Mouse (Mus musculus) limb, embryonic 10.5 days (tissue): ENCODE measurements at regions not wholly inside any gene's neighbourhood (a gene's known extent, or its start where the extent isn't known, plus 50 kb on each side); places are given as distances from the start of the nearest gene placed in this dataset.
"Not testable (repeated sequence)": the region's sequence is repeated elsewhere in the genome, so short reads cannot be mapped to it uniquely, and the experiment has no call there.

Experiments
- DNase-seq: peaks from one replicate; pipeline ENCODE4 v3.0.0-alpha.2; 2017; ENCODE audit warnings: low spot score
- H3K27ac ChIP-seq: fragments of 300-500 bp; sonication (generic); 2 replicates; pipeline ENCODE4 v1.5.1; 2016; ENCODE audit warnings: mild to moderate bottlenecking
- H3K27me3 ChIP-seq: fragments of 300-500 bp; sonication (generic); 2 replicates; pipeline ENCODE4 v1.6.1; 2016; ENCODE audit warnings: low read depth, mild to moderate bottlenecking; ENCODE audit not compliant: poor library complexity, severe bottlenecking
- H3K36me3 ChIP-seq: fragments of 300-500 bp; sonication (generic); 2 replicates; pipeline ENCODE4 v1.6.1; 2016; ENCODE audit warnings: mild to moderate bottlenecking, moderate library complexity
- H3K4me1 ChIP-seq: fragments of 300-500 bp; sonication (generic); 2 replicates; pipeline ENCODE4 v1.6.1; 2016
- H3K4me3 ChIP-seq: fragments of 300-500 bp; sonication (generic); 2 replicates; pipeline ENCODE4 v1.5.1; 2016; ENCODE audit warnings: mild to moderate bottlenecking, moderate library complexity
- H3K9me3 ChIP-seq: fragments of 300-500 bp; sonication (generic); replicated peaks from 2 replicates; pipeline ENCODE4 v1.6.1; 2016; ENCODE audit warnings: mild to moderate bottlenecking
- WGBS: fragments of 180-500 bp; shearing (Covaris S2); methylation state at CpG from one replicate; pipeline ENCODE4 v1.1.7; 2016; 5-methylcytosine and 5-hydroxymethylcytosine counted together

GRCm38 (mm10) chr8:88064414-88065110 is 54.0 kb upstream of the Cnep1r1 start:
- H3K36me3 ChIP-seq = no peaks in the 10 kb centered on the region

DNA sequence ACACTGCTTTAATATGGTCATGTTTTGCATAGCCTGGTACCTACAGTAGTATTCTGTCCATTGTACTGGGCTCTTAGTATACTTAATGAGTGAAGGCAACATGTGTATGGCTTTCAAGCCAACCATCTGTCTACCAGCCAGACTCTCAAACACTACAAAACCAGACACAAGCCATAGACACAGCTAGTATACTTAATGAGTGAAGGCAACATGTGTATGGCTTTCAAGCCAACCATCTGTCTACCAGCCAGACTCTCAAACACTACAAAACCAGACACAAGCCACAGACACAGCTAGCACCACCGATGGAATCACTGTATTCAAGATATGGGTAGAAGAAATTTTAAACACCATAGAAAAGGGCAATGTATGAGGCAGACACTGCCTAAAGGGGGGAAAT is 59.5 kb upstream of the Cnep1r1 start:
- H3K36me3 ChIP-seq, H3K27ac ChIP-seq, DNase-seq, H3K4me1 ChIP-seq, H3K4me3 ChIP-seq, H3K9me3 ChIP-seq, H3K27me3 ChIP-seq: not testable (repeated sequence)
- 96% methylated on average over 1 of the region's 1 CpGs for WGBS

More at GRCm38 (mm10) chr8:88064414-88065110, 54.0 kb upstream of the Cnep1r1 start:
- 90% methylated on average over 13 of the region's 13 CpGs for WGBS
- Histone ChIP-seq H3K27ac (no peak overlapping the region), H3K9me3 (no peaks in the 10 kb centered on the region), H3K4me1 (no peaks in the 10 kb centered on the region), H3K27me3 (no peaks in the 10 kb centered on the region), H3K4me3 (no peak overlapping the region)
- no peak for DNase-seq

DNA sequence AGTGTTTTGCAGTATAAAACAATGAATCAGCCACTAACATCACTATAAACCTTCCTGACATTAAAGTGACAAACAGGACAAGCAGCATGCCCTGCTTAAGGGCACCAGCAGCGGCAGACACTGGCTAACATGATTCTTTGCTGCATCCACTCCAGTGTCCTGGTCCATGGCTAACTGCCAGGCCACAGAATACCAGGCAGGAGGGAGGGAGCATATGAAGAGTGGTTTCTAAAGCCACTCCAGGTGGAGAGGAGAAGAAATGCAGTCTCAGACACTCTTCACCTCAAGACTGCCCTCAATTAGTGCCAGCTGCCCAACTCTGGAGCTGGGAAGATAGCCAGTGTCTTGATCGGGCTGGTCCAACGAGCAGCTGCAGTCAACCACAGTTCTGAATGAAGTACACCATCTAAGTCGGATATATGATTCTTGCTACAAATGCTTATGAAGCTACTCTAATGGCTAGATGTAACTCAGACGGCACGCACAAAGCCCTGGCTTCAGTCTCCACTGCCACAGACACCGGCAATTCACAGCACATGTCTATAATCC is 60.8 kb upstream of the Cnep1r1 start:
- H3K4me1 ChIP-seq = 0 out of 2 replicates have a peak, but pooled peaks cover 8% of the 10 kb centered on the region
- H3K4me3 ChIP-seq = no peak overlapping the region
- H3K36me3 ChIP-seq = no peaks in the 10 kb centered on the region
- WGBS = 91% methylated on average over 7 of the region's 7 CpGs
- H3K9me3 ChIP-seq = no peaks in the 10 kb centered on the region
- no peak overlapping the region for H3K27ac ChIP-seq
- DNase-seq = no peak
- H3K27me3 ChIP-seq = no peaks in the 10 kb centered on the region

- Histone ChIP-seq H3K4me1 (0 out of 2 replicates have a peak, but pooled peaks cover 8% of the 10 kb centered on the region), H3K9me3 (no peaks in the 10 kb centered on the region), H3K27ac (no peak overlapping the region), H3K27me3 (no peaks in the 10 kb centered on the region), H3K36me3 (no peaks in the 10 kb centered on the region), H3K4me3 (no peak overlapping the region)
- WGBS = 84% methylated on average over 10 of the region's 10 CpGs
- no peak for DNase-seq
Observed at GRCm38 (mm10) chr8:88050651-88051050, 67.9 kb upstream of the Cnep1r1 start.

DNA sequence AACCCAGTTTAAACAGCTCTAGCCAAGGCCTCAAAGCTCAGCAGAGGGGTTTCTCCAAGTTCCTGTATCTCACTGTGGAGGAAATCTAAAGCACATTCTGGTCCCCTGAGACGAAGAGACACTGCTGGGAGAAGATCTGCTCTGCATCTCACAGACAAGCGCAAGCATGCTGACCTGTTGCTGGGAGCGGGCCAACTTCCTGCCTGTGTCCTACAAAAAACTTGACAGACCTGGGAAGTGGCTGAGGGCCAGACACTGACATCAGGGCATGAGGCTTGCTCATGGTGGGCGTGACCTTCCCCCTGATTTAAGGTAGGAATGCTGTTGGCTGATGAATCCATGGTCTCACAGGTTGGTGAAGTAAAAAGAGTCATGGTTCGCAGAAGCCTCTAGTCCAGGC is 69.5 kb upstream of the Cnep1r1 start:
- H3K9me3 ChIP-seq = no peaks in the 10 kb centered on the region
- no peak overlapping the region for H3K27ac ChIP-seq
- no peak for DNase-seq
- no peaks in the 10 kb centered on the region for H3K27me3 ChIP-seq
- no peaks in the 10 kb centered on the region for H3K36me3 ChIP-seq
- 77% methylated on average over 5 of the region's 5 CpGs for whole genome bisulfite sequencing
- H3K4me3 ChIP-seq = no peak overlapping the region
- 0 out of 2 replicates have a peak, but pooled peaks cover 6% of the 10 kb centered on the region for H3K4me1 ChIP-seq

DNA sequence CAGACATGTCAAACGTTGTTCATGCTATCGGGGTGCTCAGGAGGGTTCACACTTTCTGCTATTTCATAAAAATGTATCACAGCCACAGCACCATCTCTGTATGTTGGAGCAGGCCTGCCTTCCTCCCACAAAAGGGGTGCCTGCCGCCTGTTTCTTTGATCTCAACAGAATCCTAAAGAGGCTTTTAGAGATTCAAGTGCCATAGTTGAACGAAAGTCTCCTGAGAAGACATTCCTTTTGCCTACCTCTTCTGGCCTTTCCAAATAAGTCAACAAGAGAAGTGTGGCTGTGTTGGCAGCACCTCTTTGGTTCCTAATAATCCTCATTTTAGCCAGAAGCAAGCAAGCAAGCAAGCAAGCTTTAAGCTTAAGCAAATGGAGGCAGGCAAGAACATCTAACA is 72.6 kb upstream of the Cnep1r1 start:
- Histone ChIP-seq H3K27me3 (no peaks in the 10 kb centered on the region), H3K9me3 (no peaks in the 10 kb centered on the region), H3K36me3 (no peaks in the 10 kb centered on the region), H3K27ac (no peak overlapping the region), H3K4me3 (no peak overlapping the region), H3K4me1 (no peaks in the 10 kb centered on the region)
- 87% methylated on average over 4 of the region's 4 CpGs for WGBS
- no peak for DNase-seq

GRCm38 (mm10) chr8:88039286-88039685 is 79.3 kb upstream of the Cnep1r1 start:
- no peaks in the 10 kb centered on the region for H3K36me3 ChIP-seq
- H3K27ac ChIP-seq = no peak overlapping the region
- no peak for DNase-seq
- H3K9me3 ChIP-seq = no peaks in the 10 kb centered on the region
- peaks cover 6% of the 10 kb centered on the region for H3K4me1 ChIP-seq
- no peak overlapping the region for H3K4me3 ChIP-seq
- 36% methylated on average over 6 of the region's 6 CpGs for WGBS
- H3K27me3 ChIP-seq = no peaks in the 10 kb centered on the region

DNA sequence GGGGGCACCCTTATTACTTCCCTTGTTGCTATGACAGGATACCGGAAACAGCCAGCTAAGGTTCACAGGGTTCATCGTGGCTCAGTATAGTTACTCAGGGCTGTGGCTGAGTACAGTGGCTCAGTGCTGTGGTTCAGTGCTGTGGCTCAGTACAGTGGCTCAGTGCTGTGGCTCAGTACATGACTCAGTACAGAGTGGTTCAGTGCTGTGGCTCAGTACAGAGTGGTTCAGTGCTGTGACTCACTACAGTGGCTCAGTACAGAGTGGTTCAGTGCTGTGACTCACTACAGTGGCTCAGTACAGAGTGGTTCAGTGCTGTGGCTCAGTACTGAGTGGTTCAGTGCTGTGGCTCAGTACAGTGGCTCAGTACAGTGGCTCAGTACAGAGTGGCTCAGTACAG is 78.6 kb upstream of the Zfp423 start:
- Histone ChIP-seq H3K9me3 (no peaks in the 10 kb centered on the region), H3K4me3 (no peak overlapping the region), H3K4me1 (peaks cover 6% of the 10 kb centered on the region), H3K27me3 (no peaks in the 10 kb centered on the region), H3K36me3 (no peaks in the 10 kb centered on the region), H3K27ac (no peak overlapping the region)
- DNase-seq = no peak
- WGBS = 76% methylated on average over 2 of the region's 2 CpGs

DNA sequence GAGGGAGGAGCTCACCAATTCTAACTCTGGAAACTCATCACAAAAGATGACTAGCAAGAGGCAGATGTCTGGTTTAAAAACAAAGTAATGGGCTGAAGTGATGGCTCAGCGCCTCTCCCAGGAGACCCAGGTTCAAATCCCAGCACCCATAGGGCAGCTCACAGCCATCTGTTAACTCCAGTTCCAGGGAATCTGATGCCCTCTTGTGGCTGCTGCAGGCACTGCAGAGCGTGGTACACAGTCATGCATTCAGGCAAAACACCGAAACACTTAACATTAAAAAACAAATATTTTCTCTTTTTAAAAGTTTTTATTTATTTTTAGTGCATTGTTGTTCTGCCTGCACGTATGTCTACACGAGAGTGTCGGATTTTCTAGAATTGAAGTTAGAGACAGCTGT is 73.7 kb upstream of the Zfp423 start:
- Histone ChIP-seq H3K4me3 (no peak overlapping the region), H3K27me3 (no peaks in the 10 kb centered on the region), H3K4me1 (0 out of 2 replicates have a peak, but pooled peaks cover 2% of the 10 kb centered on the region), H3K9me3 (no peaks in the 10 kb centered on the region), H3K27ac (no peak overlapping the region), H3K36me3 (no peaks in the 10 kb centered on the region)
- 76% methylated on average over 6 of the region's 6 CpGs for WGBS
- DNase-seq = peak; percentile 47

GRCm38 (mm10) chr8:88024496-88024895 is 65.1 kb upstream of the Zfp423 start:
- H3K27ac ChIP-seq = no peak overlapping the region
- H3K4me3 ChIP-seq = no peak overlapping the region
- H3K36me3 ChIP-seq = no peaks in the 10 kb centered on the region
- H3K4me1 ChIP-seq = peaks cover 26% of the 10 kb centered on the region
- no peaks in the 10 kb centered on the region for H3K27me3 ChIP-seq
- H3K9me3 ChIP-seq = no peaks in the 10 kb centered on the region
- DNase-seq = no peak
- WGBS = 92% methylated on average over 14 of the region's 14 CpGs

DNA sequence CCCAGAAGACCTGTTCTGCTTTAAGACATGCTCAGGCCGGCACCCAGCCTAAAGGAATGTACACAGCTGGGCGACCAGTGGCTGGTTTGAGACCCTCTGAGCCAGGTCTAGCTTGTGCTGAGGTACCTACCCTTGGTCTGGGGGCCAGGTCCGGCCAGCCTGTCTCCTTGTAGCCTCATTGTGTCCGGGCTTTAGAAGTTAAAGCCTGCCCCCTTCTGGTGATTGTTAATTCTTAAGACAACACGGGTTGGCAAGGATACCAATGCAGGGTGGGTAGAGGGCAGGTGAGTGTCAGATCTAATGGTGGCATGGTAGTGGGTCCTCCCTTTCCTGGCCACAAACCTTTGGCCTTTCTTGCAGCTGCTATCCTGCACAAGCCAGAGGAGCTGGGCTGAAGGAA is 64.0 kb upstream of the Zfp423 start:
- WGBS = 19% methylated on average over 5 of the region's 5 CpGs

GRCm38 (mm10) chr8:88022776-88023385 is 63.5 kb upstream of the Zfp423 start:
- DNase-seq = no peak
- Histone ChIP-seq H3K4me3 (no peak overlapping the region), H3K9me3 (peaks cover 3% of the 10 kb centered on the region), H3K27ac (peak overlapping the region; percentile 50), H3K27me3 (no peaks in the 10 kb centered on the region), H3K36me3 (no peaks in the 10 kb centered on the region), H3K4me1 (peaks cover 24% of the 10 kb centered on the region)
- 81% methylated on average over 16 of the region's 16 CpGs for WGBS

More for the DNA sequence above, 64.0 kb upstream of the Zfp423 start:
- peaks cover 2% of the 10 kb centered on the region for H3K9me3 ChIP-seq
- no peaks in the 10 kb centered on the region for H3K36me3 ChIP-seq
- H3K4me1 ChIP-seq = peaks cover 24% of the 10 kb centered on the region
- no peak overlapping the region for H3K27ac ChIP-seq
- no peak overlapping the region for H3K4me3 ChIP-seq
- H3K27me3 ChIP-seq = no peaks in the 10 kb centered on the region
- DNase-seq = peak; percentile 52

DNA sequence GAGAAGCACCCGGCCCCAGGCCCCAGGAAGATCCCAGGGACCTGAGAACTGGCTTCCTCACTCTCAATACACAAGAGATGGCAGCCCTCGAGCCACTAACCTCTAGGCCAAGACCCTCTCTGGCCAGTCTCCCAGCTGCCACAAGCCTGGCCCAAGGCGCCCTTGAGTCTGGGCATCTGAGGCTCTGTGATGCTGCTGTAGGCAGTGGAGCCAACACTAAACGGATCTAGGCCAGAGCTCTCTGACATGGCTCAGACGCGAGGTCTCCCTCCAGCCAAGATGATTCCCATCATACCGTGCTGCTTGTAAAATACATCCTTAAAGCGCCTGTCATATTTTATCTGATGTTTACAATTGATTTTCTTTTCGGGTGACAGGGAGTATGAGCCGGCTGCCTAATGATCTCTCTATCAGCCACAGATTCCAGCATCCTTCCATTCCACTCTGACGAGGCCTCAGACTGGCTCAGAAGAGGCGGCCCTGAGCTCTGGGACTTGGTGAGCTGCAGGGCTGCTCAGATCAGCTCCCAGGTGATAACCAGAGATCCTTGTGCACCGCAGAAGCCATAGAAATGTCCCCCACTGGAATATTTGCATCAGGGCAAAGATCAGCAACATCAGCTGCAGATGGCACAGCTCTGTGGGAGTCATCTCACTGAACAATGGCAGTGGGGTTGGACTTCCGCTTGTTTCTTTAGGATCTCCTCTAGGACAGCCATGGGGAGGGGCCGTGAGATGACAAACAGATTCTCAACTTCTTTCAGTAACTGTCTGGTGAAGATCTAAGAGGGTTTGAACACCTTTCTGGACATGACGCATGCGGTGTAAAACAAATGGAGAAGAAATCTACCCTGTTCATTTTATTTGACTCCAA is 60.1 kb upstream of the Zfp423 start:
- Histone ChIP-seq H3K4me3 (no peak overlapping the region), H3K4me1 (peaks cover 32% of the 10 kb centered on the region), H3K36me3 (no peaks in the 10 kb centered on the region), H3K27me3 (no peaks in the 10 kb centered on the region), H3K27ac (no peak overlapping the region), H3K9me3 (peaks cover 3% of the 10 kb centered on the region)
- DNase-seq = no peak
- WGBS = 83% methylated on average over 17 of the region's 17 CpGs
